Mouse (Mus musculus) lung, postnatal 0 days (tissue): ENCODE results near the gene Kcnk13. TPM values are rescaled to one million over a fixed set of nuclear protein-coding genes. Genes with fewer than 3 reads are reported as not detected.

Experiments
- ATAC-seq: fragments of 200-750 bp; cut with Nextera tagmentation; 2 replicates; pipeline ENCODE4 v1.8.0; 2017; ENCODE audit warnings: moderate library complexity
- DNase-seq: peaks from one replicate; pipeline ENCODE4 v3.0.0-alpha.2; 2016; ENCODE audit warnings: low spot score
- H3K27ac ChIP-seq: fragments of 300-500 bp; sonication (generic); 2 replicates; pipeline ENCODE4 v1.5.1; 2014; ENCODE audit warnings: antibody characterized with exemption, mild to moderate bottlenecking, low read length, mixed read lengths
- H3K27me3 ChIP-seq: fragments of 300-500 bp; sonication (generic); replicated peaks from 2 replicates; pipeline ENCODE4 v1.6.1; 2014; ENCODE audit warnings: low read length, mixed read lengths; ENCODE audit not compliant: insufficient read depth
- H3K36me3 ChIP-seq: fragments of 300-500 bp; sonication (generic); 2 replicates; pipeline ENCODE4 v1.6.1; 2014; ENCODE audit warnings: low read length, mixed read lengths; ENCODE audit not compliant: insufficient read depth
- H3K4me1 ChIP-seq: fragments of 300-500 bp; sonication (generic); 2 replicates; pipeline ENCODE4 v1.6.1; 2014; ENCODE audit warnings: antibody characterized with exemption, low read depth, low read length, mixed read lengths; ENCODE audit not compliant: insufficient read depth
- H3K4me2 ChIP-seq: fragments of 300-500 bp; sonication (generic); replicated peaks from 2 replicates; pipeline ENCODE4 v1.6.1; 2014; ENCODE audit warnings: low read depth, mild to moderate bottlenecking, low read length, moderate library complexity, mixed read lengths
- H3K4me3 ChIP-seq: fragments of 300-500 bp; sonication (generic); 2 replicates; pipeline ENCODE4 v1.5.1; 2014; ENCODE audit warnings: low read depth, low read length
- H3K9ac ChIP-seq: fragments of 300-500 bp; sonication (generic); replicated peaks from 2 replicates; pipeline ENCODE4 v1.6.1; 2014; ENCODE audit warnings: low read depth, mild to moderate bottlenecking
- H3K9me3 ChIP-seq: fragments of 300-500 bp; sonication (generic); 2 replicates; pipeline ENCODE4 v1.6.1; 2016; ENCODE audit warnings: low read length, mixed read lengths
- CTCF ChIP-seq: IDR thresholded peaks from 2 replicates; pipeline ENCODE4 v1.5.1; 2016; ENCODE audit warnings: antibody characterized with exemption, mild to moderate bottlenecking
- EP300 ChIP-seq: IDR thresholded peaks from 2 replicates; pipeline ENCODE4 v1.6.1; 2016; ENCODE audit warnings: antibody characterized with exemption, mild to moderate bottlenecking, control low read depth
- WGBS: fragments of 180-500 bp; shearing (Covaris S2); extraction: QIAGEN DNeasy Blood & Tissue Kit; methylation state at CpG from one replicate; pipeline ENCODE4 v1.1.7; 2014; 5-methylcytosine and 5-hydroxymethylcytosine counted together
- polyA plus RNA-seq: library from polyadenylated mRNA; unstranded; fragments of >200 nt; fragmentation: Nextera tagmentation; extraction: Ambion mirVana; gene quantifications from 2 replicates; pipeline ENCODE4 v1.2.1, GENCODE M21; 2015

Kcnk13 gene
- polyA plus RNA-seq, result 7.8 and 8.3 TPM in 2 replicates

DNA sequence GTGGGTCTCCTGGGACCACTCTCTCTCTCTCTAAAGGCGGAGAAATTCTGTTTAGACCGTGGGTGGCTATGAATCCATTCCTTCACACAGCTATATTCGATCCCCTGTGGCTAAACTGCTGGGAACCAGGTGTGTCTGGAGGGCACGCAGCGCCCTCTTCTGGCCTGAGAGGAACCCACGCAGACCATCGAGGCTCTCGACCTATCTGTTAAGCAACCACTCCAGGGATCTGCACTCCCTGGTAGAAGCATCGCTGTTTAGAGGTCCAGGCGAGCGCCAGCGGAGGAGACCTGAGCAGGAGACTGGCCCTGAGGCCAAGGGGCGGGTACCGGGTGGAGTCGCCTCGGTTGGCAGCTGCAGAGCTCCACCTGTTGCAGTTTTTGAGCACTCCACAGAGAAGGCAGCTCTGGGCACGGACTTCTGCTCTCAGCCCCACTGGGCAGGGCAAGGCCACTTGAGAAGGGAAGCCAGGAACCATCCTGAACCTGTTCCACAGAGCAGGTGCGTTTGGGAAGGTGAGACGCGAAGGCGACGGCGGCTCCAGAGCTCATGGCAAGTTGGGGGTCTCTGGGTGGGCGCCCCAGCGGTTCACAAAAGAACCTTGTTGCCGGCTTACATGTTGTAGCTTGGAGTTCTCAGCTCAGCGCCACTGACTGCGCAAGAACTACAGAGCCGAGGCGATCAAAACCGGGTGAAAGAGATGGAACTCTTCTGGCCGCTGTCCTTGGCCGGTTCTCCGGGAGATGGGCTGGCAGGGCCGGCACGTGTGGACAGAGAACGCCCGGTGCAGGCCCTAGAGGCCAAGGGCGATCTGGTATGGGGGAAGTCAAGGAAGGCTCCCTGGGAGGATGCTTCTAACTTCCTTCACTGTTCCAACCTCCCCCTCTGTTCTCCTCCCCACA is at the start of gene Kcnk13:
Gene Kcnk13, plus strand, starts transcription at position 199 of the 902 bp plus-strand sequence.
- H3K27me3 ChIP-seq, result peaks cover 36% of the 10 kb centered on the region
- peak; percentile 68 for ATAC-seq
- TF ChIP-seq EP300 (no peak), CTCF (peak; percentile 89)
- H3K4me3 ChIP-seq, result peak within 1 kb of the TSS; percentile 52
- no peaks in the 10 kb centered on the region for H3K9me3 ChIP-seq
- peaks cover 8% of the 10 kb centered on the region for H3K4me1 ChIP-seq
- peak within 1 kb of the TSS; percentile 68 for H3K27ac ChIP-seq
- peak within 1 kb of the TSS; percentile 81 for H3K4me2 ChIP-seq
- H3K36me3 ChIP-seq, result no peaks in the 10 kb centered on the region
- peak; percentile 87 for DNase-seq
- WGBS, result 1% methylated on average over 39 of the region's 39 CpGs
- peak within 1 kb of the TSS; percentile 27 for H3K9ac ChIP-seq

DNA sequence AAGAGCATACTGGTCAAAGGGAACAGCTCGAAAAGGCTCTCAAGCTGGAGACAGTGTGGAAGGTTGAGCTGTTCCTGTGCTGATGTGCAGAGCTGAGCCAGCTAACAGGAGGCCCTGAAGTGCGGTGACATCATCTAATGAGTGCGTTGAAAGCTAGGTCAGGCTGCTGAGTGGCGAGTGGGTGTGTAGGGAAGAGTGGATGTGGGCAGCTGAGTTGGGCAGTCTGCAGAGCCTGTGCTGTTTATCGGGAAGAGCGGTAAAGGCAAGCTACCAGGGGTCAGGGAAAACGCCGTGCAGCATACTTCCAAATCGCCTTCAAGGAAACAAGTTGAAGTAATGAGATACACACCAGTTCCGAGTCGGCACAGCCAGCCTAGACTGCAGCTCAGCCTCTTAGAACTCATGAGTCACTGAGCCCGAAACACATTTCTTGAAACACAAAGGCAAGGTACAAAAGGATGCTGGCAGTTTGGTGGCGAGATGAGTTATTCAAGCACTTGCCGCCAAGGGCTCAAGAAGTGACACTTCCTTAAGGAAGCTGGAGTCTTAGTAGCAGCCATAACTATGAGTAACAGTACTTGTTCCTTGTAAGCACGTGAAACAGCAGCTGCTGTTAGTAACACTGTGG is 46.4 kb upstream of the Kcnk13 start:
- Histone ChIP-seq H3K27me3 (no peaks in the 10 kb centered on the region), H3K27ac (no peak overlapping the region), H3K4me1 (no peaks in the 10 kb centered on the region), H3K9me3 (no peaks in the 10 kb centered on the region), H3K4me2 (no peak overlapping the region), H3K4me3 (no peak overlapping the region), H3K9ac (no peak overlapping the region), H3K36me3 (no peaks in the 10 kb centered on the region)
- DNase-seq (no peak), ATAC-seq (no peak)
- WGBS, result 76% methylated on average over 15 of the region's 15 CpGs
- TF ChIP-seq CTCF, result no peak
- TF ChIP-seq EP300, result no peak

DNA sequence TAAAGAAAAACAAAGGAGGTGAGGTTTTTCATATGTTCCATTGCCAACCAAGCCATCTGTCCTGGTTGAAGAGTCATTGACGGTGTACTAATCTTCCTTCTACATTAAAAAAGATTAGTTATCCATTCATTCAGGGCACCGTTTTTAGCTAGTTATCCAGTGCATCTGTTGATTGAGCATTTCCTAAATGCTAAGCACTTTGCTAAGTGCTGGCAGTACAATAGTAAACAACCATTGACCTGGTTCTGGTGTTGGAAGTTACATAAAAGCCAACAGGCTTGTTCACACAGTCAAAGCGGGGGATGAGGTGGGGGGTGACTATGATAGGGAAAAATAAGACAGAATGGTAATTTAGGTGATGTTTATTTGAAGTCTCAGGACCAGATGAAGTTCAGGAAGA is 44.7 kb upstream of the Kcnk13 start:
- no peak for ATAC-seq
- 85% methylated on average over 3 of the region's 3 CpGs for WGBS
- TF ChIP-seq CTCF (no peak), EP300 (no peak)

DNA sequence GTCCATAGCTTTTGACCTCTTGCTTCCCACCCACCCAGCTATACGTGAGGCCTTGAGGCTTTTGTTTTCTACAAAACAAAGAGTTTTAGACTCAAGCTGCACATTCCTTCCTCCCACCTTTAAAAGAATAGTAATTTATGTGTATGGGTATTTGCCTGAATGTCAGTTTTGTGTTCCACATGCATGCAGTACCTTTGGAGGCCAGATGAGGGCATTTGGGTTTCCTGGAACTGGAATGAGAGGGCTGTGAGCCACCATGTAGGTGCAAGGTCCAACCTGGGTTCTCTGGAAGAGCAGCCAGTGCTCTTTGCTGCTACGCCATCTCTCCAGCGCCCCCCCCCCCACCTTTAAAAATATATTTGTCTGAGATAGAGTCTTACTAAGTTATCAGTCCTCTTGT is 43.3 kb upstream of the Kcnk13 start:
- ATAC-seq (no peak), DNase-seq (no peak)
- no peak overlapping the region for H3K4me3 ChIP-seq
- no peaks in the 10 kb centered on the region for H3K9me3 ChIP-seq
- H3K4me1 ChIP-seq, result no peaks in the 10 kb centered on the region
- H3K27ac ChIP-seq, result no peak overlapping the region
- no peak overlapping the region for H3K4me2 ChIP-seq
- no peaks in the 10 kb centered on the region for H3K27me3 ChIP-seq
- 91% methylated on average over 3 of the region's 3 CpGs for WGBS
- H3K36me3 ChIP-seq, result no peaks in the 10 kb centered on the region
- H3K9ac ChIP-seq, result no peak overlapping the region
- TF ChIP-seq EP300 (no peak), CTCF (peak; percentile 65)

More for the DNA sequence above, 44.7 kb upstream of the Kcnk13 start:
- Histone ChIP-seq H3K27ac (no peak overlapping the region), H3K36me3 (no peaks in the 10 kb centered on the region), H3K4me2 (no peak overlapping the region), H3K9ac (no peak overlapping the region), H3K4me1 (no peaks in the 10 kb centered on the region), H3K4me3 (no peak overlapping the region), H3K27me3 (no peaks in the 10 kb centered on the region), H3K9me3 (no peaks in the 10 kb centered on the region)
- DNase-seq, result no peak

DNA sequence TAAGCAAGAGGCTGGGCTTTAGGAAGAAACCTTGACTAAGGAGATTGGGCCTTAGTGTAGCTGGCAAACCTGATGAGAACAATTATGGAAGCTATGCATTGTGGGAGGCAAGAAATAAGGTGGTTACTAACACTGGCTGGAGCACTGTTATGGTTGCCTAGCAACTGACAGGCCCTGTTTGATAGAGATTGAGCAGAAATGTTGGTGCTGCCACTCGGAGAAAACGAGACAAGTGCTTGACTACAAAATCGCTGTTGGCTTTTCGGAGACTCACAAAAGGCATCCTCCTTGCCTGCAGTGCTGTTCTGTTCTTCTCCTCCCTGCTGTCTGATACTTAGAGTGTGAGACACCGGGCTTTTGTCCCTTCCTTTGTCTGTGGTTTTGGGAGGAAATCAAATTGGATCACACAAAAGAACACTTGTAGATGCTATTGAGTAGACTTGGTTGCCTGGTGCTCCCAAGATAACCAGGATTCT is 41.1 kb upstream of the Kcnk13 start:
- H3K4me1 ChIP-seq, result no peaks in the 10 kb centered on the region
- WGBS, result 64% methylated on average over 5 of the region's 5 CpGs
- no peak overlapping the region for H3K9ac ChIP-seq
- no peaks in the 10 kb centered on the region for H3K9me3 ChIP-seq
- ATAC-seq (no peak), DNase-seq (no peak)
- H3K4me3 ChIP-seq, result no peak overlapping the region
- H3K36me3 ChIP-seq, result no peaks in the 10 kb centered on the region
- TF ChIP-seq CTCF (no peak), EP300 (no peak)
- no peak overlapping the region for H3K4me2 ChIP-seq
- no peaks in the 10 kb centered on the region for H3K27me3 ChIP-seq
- no peak overlapping the region for H3K27ac ChIP-seq

DNA sequence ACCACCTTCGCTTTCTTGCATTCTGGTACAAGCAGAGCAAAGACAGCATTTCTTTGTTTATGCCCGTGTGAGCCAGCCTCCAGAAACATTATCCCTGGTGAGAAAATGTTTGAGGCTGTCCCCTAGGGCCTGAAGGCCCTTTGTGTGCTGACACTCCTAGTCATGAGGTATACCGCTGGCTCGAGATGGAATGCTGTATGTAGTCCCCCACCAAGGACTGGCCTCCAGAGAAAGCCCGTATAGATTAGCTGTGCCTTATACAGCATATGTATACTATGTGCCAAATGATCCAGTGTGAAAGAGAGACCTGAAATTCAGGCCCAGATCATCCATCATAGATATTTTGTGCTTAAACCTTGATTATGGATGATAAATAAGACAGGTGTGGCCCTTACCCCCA is 40.6 kb upstream of the Kcnk13 start:
- Histone ChIP-seq H3K9ac (no peak overlapping the region), H3K4me1 (no peaks in the 10 kb centered on the region), H3K36me3 (no peaks in the 10 kb centered on the region), H3K9me3 (no peaks in the 10 kb centered on the region), H3K27ac (no peak overlapping the region), H3K4me3 (no peak overlapping the region), H3K27me3 (no peaks in the 10 kb centered on the region), H3K4me2 (no peak overlapping the region)
- DNase-seq (no peak), ATAC-seq (no peak)
- TF ChIP-seq CTCF (no peak), EP300 (no peak)
- 78% methylated on average over 5 of the region's 5 CpGs for WGBS
